Mouse (Mus musculus) lung, adult 2 months (tissue): ENCODE measurements around the gene Irak2.

ENCODE experiments used
- CTCF ChIP-seq: fragments of 200-500 bp; IDR thresholded peaks from 2 replicates; pipeline ENCODE4 v1.5.1; 2011; ENCODE audit warnings: mild to moderate bottlenecking, low read length, control low read depth; ENCODE audit not compliant: insufficient read depth
- POLR2A ChIP-seq: fragments of 200-500 bp; IDR thresholded peaks from 2 replicates; pipeline ENCODE4 v1.6.1; 2011; ENCODE audit warnings: low read depth, mild to moderate bottlenecking, control low read depth, low read length, borderline replicate concordance; ENCODE audit errors: extremely low read depth

- TF ChIP-seq CTCF (no peak), POLR2A (no peak)
Observed at GRCm38 (mm10) chr6:113643967-113644366, 5.7 kb downstream of the Irak2 start.
